Mouse (Mus musculus): ENCODE measurements at regions not wholly inside any gene's neighbourhood (a gene's known extent, or its start where the extent isn't known, plus 50 kb on each side); places are given as distances from the start of the nearest gene placed in this dataset.
A peak's percentile ranks its signal among the peaks of the same experiment; 100 is the strongest.

DNA sequence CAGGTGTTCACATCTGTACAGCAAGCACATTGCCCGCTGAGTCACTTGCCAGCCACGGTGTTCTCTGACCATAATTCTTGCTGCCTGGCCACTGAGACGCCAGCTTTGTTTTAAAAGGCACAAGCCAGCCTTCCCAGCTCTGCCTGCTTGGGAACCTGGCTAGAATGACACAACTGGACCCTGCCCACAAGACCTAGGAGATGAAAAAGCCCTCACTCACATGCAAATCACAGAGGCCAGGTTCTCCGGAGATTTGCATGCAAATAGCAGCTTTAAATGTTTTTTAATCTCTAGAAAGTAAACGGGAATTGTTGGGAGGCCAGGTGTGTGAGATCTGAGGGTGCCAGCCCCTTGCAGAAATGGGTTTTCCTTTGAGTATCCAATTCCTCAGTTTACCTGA lies 71.9 kb downstream of the 1810010D01Rik start:
- no peak for DNase-seq (ENCODE audit: low spot score in 2 of 2)
- intact Hi-C loops (cut with DNase I), result no loop called here

DNA sequence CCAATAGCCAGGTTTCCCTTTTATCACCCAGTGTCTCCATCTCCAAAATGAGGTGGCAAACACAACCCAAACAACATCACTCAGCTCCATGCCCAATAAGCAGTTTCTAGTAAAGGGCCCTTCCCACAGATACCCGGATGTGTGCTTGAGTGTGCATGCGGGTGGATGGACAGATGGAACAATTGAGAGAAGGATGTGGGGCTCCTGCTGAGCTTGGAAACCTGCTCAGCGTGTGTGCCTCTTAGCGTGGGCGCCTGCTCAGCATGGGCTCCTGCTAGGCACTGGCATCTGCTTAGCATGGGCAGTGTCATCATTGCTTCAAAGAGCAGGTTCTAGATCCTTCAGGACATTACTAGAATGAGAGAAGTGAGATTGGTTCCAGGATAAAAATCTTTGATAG lies 75.4 kb downstream of the 1810010D01Rik start:
- no peak for DNase-seq (ENCODE audit: low spot score in 2 of 2)
- intact Hi-C loops (cut with DNase I), result no loop called here

DNA sequence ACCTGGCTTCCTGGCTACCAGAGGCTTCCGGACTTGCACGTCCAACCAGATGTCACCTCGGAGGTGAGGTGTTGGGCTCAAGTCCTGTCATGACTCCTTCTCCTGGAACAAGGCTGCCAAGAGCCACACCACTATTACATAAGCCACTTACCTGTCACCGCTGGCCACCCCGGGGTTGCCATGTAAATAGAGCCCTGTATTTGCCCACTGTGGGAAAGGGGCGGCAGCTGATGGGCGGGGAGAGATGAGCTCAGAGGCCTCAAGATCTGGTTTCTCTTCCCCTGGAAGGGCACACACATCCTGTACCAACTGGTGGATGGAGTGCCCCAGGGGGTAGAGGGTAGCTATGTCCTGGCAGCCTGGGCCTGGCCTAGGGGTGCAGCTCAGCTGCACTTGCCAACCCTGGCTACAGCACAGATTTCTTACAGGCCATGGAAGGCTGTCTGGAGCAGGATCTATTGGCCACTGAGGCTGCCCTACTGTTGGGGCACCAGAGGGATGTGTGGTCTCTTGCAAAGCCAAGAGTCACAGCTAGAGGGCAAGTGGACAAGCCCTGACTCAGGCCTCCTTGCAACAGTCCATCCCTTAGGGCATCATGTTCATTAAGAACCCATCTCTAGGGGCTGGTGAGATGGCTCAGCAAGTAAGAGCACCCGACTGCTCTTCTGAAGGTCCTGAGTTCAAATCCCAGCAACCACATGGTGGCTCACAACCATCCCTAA lies 76.3 kb downstream of the 1810010D01Rik start:
- no peak for DNase-seq (ENCODE audit: low spot score in 2 of 2)
- intact Hi-C loops (cut with DNase I), result no loop called here

DNA sequence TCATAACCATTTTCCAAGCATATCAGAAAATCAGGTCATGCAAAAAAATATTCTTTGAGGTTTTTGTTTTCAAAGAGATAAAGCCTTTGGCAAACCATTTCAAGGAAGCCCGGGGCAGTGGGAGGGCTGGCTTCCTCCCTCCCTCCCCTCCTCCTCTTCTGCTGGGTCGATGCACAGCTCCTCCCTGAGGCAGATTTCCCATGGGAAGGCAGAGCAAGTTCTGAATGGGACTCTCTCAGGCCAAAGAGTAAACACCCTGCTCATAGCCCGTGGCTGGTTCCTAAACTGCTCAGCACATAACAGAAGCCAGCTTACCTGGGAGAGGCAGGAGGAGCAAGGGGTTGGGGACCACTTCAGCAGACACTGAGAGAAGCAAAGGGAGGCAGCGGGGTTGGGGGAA lies 77.9 kb downstream of the 1810010D01Rik start:
- no peak for DNase-seq (ENCODE audit: low spot score in 2 of 2)
- intact Hi-C loops (cut with DNase I), result no loop called here

DNA sequence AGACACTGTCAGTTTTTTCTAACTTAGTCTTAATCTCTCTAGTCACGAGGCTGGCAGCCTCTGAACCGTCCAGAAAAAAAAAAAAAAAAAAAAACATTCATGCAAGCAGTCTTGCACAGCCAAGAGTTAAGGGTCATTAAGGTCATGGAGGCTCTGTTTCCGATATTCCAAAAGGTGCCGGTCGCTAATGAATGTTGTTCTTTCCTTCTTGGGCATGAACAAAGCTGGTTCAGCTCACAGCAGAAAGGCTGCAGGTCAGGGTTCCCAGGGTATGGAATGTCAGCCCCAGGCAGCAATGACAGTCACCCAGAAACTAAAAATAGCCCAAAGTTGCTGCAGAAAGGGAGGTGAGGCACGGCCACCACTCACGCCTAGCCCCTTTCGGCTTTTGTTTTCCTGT lies 80.3 kb downstream of the 1810010D01Rik start:
- intact Hi-C loops (cut with DNase I), result no loop called here

DNA sequence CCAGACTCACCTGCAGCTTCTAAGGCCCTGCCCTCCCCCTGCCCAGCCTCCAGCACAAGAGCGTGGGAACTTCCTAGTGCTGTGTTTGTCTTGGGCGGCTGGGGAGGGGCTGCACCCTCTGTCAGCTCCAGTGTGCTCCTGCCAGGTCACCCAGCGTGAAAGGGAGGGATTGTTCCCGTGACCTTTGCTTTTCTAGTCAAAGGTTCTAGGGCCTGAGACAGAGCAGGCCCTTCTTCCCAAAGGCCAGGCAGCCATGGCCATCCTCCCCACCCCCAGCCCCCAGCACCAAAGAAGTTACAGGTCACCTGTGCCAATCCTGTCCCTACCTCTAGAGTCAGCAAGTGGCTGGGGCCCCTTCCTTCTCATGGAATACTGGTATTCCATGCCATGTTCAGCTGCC lies 80.7 kb downstream of the 1810010D01Rik start:
- intact Hi-C loops (cut with DNase I), result no loop called here
- DNase-seq (ENCODE audit: low spot score in 2 of 2), result no peak

More for the DNA sequence above, 80.3 kb downstream of the 1810010D01Rik start:
- no peak for DNase-seq (ENCODE audit: low spot score in 2 of 2)

DNA sequence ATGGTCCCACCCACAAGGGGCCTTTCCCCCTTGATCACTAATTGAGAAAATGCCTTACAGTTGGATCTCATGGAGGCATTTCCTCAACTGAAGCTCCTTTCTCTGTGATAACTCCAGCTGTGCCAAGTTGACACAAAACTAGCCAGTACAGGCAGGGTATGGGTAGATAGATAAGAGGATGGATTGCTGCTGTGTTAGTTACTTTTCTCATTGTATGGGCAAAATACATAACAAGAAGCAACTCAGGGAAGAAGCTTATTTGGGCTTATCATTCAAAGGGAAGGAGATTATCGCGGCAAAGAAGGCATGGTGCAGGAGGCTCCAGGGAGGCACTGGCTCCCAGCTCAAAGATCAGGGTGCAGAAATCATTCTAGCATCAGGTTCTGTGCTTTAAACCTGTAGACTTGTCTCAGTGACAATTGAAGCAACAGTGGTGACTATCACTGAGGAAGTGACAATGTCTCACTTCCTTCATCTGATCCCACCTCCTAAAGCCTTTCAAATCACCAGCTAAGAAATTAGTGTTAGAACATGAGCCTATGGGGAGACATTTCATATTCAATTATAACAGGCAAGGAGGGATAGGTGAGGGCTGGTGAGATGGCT lies 83.8 kb downstream of the 1810010D01Rik start:
- DNase-seq (ENCODE audit: low spot score in 2 of 2), result no peak
- intact Hi-C loops (cut with DNase I), result no loop called here

DNA sequence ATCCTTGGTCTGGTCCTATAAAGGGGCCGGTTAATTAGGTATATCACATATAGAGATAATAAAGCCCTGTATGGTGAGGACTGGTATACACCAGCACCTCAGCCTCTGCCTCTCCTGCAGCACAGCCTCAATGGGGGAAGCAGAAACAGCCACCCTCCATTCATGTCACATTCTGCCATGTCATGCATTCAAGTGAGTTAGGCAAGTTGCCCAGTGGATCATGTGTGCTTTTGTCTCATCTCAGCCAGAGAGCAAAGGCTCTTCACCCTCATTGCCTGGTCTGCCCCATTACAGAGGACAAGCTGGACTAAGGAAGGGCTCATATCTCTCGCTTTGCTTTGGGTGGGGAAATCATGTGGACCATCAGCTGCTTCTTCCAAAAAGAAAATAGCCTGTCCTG lies 85.4 kb downstream of the 1810010D01Rik start:
- peak in 1 of 2 experiments; percentile 36 for DNase-seq (ENCODE audit: low spot score in 2 of 2)
- intact Hi-C loops (cut with DNase I), result no loop called here

DNA sequence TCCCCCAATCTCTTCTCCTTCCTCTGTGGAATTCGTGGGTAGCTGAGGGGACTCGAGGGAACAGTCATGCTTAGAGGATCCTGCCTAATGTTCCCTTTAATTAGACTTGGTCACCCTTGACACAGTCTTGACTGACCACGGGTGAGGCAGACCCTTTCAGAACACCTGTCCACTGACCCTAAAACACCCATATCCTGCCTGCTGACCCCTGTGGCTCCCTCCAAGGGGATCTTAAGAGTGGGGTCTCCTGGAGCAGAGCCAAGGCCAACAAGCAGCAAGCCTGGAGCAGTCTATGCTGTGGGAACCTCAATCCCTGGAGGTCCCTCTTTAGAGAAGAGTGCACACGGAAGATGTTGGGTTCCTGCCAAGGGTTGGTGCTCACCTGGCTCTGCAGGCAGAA lies 89.5 kb downstream of the 1810010D01Rik start:
- no peak for DNase-seq (ENCODE audit: low spot score in 2 of 2)
- intact Hi-C loops (cut with DNase I), result no loop called here

DNA sequence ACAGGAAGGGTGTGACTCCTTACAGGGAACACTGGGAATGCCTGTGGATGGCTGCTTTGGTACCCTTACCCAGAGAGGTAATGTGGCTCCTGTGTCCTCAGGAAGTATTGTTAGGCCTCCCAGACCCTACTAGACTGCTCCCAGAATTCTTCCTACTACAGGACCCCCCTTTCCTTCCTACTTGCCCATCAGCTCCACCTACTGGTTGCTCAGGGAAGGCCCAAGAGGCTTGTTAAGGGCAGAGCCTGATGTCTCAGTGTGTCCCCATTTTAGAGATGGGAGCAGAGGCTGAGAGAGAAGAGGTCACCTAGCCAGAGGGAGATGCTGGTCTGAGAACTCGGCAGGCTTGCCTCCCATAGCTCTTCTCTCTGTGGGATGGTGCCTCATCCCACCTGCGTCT lies 93.3 kb downstream of the 1810010D01Rik start:
- intact Hi-C loops (cut with DNase I), result loop anchor here (5.0 kb wide), 1 partner anchor 177 kb away; the partner anchor contains the start of gene Ccnd1
- peak in 1 of 2 experiments; percentile 24 for DNase-seq (ENCODE audit: low spot score in 2 of 2)

DNA sequence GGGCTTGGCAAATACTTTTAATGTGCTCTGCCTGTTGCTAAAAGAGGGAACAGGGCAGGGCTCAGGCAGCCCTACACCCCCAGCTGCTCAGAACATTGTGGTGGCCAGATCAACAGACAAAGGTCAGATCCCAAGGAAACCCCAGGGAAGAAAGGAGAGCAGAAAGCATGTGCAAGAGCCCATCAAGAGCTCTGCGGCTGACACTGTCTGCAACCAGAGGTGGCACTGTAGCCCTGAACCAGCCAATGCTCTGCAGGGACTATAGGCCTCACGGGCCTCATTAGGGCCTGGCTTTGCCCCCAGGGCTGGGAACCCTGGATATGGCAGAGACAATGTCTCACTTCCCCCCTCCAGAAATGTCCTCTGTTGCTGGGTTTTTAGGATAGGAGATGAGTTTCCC lies 93.8 kb downstream of the 1810010D01Rik start:
- DNase-seq (ENCODE audit: low spot score in 2 of 2), result no peak
- intact Hi-C loops (cut with DNase I), result loop anchor here (5.0 kb wide), 1 partner anchor 177 kb away; the partner anchor contains the start of gene Ccnd1

DNA sequence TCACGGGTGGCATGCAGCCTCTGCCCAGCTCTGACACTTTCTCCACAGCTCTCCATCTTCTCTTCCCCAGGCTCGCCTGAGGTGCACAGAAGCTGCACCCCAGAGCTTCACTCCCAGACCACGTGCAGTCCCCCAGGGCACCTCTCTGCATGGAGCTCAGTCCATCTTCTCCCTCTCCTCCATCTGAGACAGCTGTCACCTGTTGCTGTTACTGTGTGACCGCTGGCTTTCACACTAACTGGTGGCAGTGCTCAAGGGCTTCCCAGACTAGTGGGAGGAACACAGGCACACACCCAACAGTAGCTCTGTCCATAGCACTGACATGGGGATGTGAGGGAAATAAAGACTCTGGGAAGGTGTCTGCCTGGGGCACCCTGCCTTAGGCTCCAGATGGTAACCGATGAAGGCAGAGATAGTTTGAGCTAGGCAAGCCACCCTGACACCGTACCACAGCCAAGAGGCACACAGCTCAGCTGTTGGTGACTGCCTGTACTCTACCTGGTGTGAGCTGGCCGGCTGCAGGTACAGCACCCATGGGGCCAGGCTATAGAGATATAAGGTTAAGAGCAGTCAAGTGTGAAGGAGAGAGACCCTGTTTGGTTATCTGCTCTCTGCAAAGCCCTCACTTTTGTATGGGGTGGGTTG lies 94.9 kb downstream of the 1810010D01Rik start:
- intact Hi-C loops (cut with DNase I), result loop anchor here (5.0 kb wide), 1 partner anchor 176 kb away; the partner anchor contains the start of gene Ccnd1
- no peak for DNase-seq (ENCODE audit: low spot score in 2 of 2)

DNA sequence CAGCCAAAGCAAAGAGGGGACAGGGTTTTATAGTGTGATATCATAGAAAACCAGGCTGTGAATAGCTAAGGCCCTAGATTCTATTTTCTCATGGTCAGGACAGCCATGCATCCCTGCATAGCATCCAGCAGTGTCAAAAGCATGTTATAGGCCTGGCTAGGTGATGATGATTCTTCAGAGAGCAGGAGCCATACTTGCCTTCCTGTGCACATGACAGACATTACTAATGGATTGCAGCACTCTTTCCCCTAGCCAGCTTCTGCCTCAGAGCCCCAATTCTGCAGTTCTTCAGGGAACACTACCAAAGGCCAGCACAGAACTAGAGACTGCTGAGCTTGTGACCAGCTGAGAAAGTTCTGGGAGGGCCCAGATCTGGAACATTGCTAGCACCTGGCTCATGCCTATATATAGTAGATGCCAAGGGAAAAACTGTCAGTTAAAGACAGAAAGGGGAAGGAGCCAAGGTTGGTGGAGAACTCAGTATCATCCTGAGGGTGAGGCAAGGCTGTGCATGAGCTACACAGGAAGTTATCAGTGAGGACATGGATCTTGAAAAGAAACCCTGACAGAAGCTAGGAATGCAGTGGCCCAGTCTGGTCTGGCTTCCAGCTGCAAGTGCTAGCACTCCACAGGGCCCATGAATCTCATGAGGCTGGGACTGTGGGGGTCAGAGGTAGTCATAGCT lies 95.6 kb downstream of the 1810010D01Rik start:
- intact Hi-C loops (cut with DNase I), result loop anchor here (5.0 kb wide), 1 partner anchor 175 kb away; the partner anchor contains the start of gene Ccnd1
- no peak for DNase-seq (ENCODE audit: low spot score in 2 of 2)

DNA sequence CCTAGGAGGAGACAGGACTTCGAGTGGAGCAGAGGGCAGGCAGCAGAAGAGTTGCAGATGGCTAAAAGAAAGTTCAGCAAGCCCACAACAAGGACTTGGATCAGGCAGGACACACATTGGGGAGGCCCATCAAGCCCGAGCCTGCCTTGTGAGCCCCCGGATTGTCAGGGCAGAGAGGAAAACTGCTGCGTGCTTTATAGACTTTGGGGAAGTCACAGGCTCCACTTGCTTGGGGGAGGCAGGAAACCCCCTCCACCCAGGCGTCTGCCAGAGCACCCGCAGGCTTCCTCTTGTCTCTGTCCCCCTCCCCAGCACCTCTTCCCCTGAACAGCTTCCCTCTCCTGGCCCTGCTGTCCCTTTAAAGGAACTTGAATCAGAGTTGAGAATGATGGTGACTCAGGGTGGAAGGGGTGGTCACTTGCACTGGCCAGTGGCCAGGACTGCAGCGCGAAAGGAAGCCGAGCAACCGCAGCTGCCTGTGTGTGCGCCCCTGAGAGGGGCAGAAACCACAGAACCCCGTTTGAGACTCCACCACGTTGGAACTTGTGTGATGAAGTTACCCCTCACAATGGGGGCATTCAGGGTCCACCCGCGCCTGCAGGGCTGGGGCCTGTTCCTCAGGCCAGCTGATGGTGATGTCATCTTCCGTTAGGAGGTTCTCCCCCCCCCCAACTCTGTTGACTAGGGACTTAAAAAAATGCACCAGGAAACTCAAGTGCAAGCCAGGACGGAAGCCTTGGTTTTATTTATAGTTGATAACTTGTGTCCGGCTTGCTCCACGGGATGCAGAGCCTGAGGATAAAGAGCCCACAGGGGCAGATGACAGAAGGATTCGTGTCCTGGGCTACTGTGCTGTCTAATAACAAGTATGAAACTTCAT lies 96.4 kb downstream of the 1810010D01Rik start:
- intact Hi-C loops (cut with DNase I), result loop anchor here (5.0 kb wide), 1 partner anchor 174 kb away; the partner anchor contains the start of gene Ccnd1
- DNase-seq (ENCODE audit: low spot score in 2 of 2), result peak; percentile 66 to 75

DNA sequence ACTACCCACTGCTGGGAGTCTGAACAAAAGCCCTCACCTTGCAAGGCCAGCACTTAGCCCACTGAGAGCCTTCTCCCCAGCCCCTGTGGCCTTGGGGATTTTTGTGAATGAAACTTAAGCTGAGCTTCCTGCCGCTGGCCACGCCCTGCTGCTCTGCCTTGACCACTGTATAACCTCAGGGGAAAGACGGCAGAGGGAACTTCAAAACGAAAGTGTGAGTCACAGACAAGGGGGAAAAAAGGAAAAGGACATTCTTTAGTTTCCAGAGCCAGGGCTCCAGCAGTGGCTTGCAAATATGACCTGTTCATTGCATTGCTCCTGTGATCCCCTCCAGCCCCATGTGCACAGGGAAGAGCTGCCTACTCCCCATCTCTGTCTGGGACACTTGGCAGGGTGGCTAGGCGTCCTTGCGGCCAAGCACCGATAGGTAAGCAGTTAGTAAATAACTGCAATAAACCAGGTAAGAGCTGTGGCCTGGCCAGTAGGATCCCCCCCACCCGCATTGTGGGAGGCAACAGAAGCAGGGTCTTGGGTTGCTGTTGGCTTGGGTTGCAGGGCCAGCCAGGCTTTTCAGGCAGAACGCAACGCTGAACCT lies 97.2 kb downstream of the 1810010D01Rik start:
- intact Hi-C loops (cut with DNase I), result loop anchor here (5.0 kb wide), 1 partner anchor 173 kb away; the partner anchor contains the start of gene Ccnd1

DNA sequence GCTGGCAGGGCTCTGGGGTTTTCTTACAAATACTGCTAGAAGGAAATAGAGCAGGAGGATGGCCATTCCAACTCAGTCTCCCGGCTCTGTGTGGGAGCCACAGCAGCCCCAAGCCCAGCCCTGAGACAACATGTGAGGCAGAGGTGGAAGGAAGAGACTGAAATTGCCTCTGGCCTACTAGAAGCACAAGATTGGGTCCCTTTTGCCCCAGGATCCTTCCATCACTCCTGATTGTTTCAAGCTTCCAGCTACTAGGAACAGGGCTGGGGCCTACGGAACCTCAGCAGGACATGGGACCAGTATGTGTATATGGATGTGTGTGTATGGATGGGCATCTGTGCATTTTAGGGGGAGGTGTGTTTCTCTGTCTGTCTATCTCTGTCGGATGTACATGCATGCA lies 97.9 kb downstream of the 1810010D01Rik start:
- intact Hi-C loops (cut with DNase I), result loop anchor here (5.0 kb wide), 1 partner anchor 173 kb away; the partner anchor contains the start of gene Ccnd1
- no peak for DNase-seq (ENCODE audit: low spot score in 2 of 2)

More for the DNA sequence above, 97.2 kb downstream of the 1810010D01Rik start:
- peak in 1 of 2 experiments; percentile 16 for DNase-seq (ENCODE audit: low spot score in 2 of 2)

DNA sequence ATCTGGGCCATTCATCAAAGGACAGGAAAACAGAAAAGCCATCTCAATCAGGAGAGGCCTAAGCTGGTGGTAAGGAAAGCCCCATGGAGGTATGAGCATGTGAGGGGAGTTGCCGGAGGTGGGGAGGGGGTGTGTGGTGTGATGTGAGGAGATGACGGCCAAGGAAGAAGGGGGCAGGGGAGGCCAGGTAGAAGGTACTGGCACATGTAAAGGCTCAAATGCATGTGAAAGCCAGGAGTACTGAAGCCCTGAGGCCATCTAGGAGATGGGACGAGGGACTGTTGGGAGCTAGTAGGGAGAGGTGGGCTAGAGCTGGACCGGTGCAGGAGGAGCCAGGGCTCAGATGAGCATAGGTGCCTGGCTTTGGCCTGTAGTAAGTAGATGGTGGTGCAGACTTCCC lies 98.4 kb downstream of the 1810010D01Rik start:
- intact Hi-C loops (cut with DNase I), result no loop called here

DNA sequence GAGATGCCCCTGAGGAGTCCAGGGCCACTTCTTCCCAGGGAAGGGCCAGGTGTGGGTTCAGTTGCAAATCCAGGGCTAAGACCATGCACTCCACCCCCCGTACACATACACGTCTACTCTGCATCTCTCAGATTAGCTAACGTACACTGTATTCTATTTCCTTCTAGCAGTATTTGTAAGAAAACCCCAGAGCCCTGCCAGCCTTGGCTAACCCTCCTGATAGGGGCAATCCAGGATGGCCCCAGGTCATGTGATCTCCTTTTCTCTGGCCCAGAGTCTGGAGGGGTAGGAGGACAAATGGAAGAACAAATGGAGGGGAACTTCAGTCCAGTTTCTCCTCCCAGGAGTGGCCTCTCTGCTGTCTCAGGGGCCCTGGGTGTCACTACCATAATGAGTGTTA lies 98.9 kb downstream of the 1810010D01Rik start:
- no peak for DNase-seq (ENCODE audit: low spot score in 2 of 2)
- intact Hi-C loops (cut with DNase I), result no loop called here

More for the DNA sequence above, 98.4 kb downstream of the 1810010D01Rik start:
- DNase-seq (ENCODE audit: low spot score in 2 of 2), result no peak
